Mouse (Mus musculus): ENCODE measurements at regions not wholly inside any gene's neighbourhood (a gene's known extent, or its start where the extent isn't known, plus 50 kb on each side); places are given as distances from the start of the nearest gene placed in this dataset.

GRCm38 (mm10) chr12:8844748-8845147, 73.6 kb downstream of the Sdc1 start:
- Histone ChIP-seq H3K4me3 (replicated peaks; ENCODE audit: low read length) (no peak overlapping the region), H3K27ac (no peak overlapping the region), H3K9ac (no peak overlapping the region), H3K27me3 (ENCODE audit: control insufficient read depth, insufficient read depth, low read length) (no peaks in the 10 kb centered on the region), H3K4me2 (replicated peaks) (no peak overlapping the region), H3K9me3 (ENCODE audit: control insufficient read depth, low read length) (no peaks in the 10 kb centered on the region), H3K4me1 (replicated peaks; ENCODE audit: control insufficient read depth, insufficient read depth, low read length) (no peaks in the 10 kb centered on the region), H3K36me3 (replicated peaks; ENCODE audit: control insufficient read depth, insufficient read depth) (no peaks in the 10 kb centered on the region)
- no peak for ATAC-seq (ENCODE audit: low FRiP score)
- DNase-seq (ENCODE audit: low spot score): no peak
- WGBS: 87% methylated on average over 5 of the region's 5 CpGs

- DNase-seq (ENCODE audit: low spot score) (no peak), ATAC-seq (ENCODE audit: low FRiP score) (no peak)
- Histone ChIP-seq H3K27ac (no peak overlapping the region), H3K9me3 (ENCODE audit: control insufficient read depth, low read length) (no peaks in the 10 kb centered on the region), H3K27me3 (ENCODE audit: control insufficient read depth, insufficient read depth, low read length) (no peaks in the 10 kb centered on the region), H3K4me3 (replicated peaks; ENCODE audit: low read length) (no peak overlapping the region), H3K36me3 (replicated peaks; ENCODE audit: control insufficient read depth, insufficient read depth) (no peaks in the 10 kb centered on the region), H3K9ac (no peak overlapping the region), H3K4me2 (replicated peaks) (no peak overlapping the region), H3K4me1 (replicated peaks; ENCODE audit: control insufficient read depth, insufficient read depth, low read length) (no peaks in the 10 kb centered on the region)
- 85% methylated on average over 8 of the region's 8 CpGs for WGBS
These were observed 74.3 kb downstream of the Sdc1 start for GRCm38 (mm10) chr12:8845443-8845842.

GRCm38 (mm10) chr12:8846425-8847226, 74.8 kb upstream of the Laptm4a start:
- Histone ChIP-seq H3K4me3 (replicated peaks; ENCODE audit: low read length) (no peak overlapping the region), H3K9me3 (ENCODE audit: control insufficient read depth, low read length) (no peaks in the 10 kb centered on the region), H3K36me3 (replicated peaks; ENCODE audit: control insufficient read depth, insufficient read depth) (no peaks in the 10 kb centered on the region), H3K27me3 (ENCODE audit: control insufficient read depth, insufficient read depth, low read length) (no peaks in the 10 kb centered on the region), H3K9ac (no peak overlapping the region), H3K4me2 (replicated peaks) (no peak overlapping the region), H3K27ac (no peak overlapping the region), H3K4me1 (replicated peaks; ENCODE audit: control insufficient read depth, insufficient read depth, low read length) (no peaks in the 10 kb centered on the region)
- no peak for DNase-seq (ENCODE audit: low spot score)
- 52% methylated on average over 16 of the region's 16 CpGs for WGBS
- ATAC-seq (ENCODE audit: low FRiP score): no peak

- no peak overlapping the region for H3K9ac ChIP-seq
- H3K4me3 ChIP-seq (replicated peaks; ENCODE audit: low read length): no peak overlapping the region
- DNase-seq (ENCODE audit: low spot score): no peak
- H3K27ac ChIP-seq: no peak overlapping the region
- H3K4me2 ChIP-seq (replicated peaks): no peak overlapping the region
- no peak for ATAC-seq (ENCODE audit: low FRiP score)
- H3K9me3 ChIP-seq (ENCODE audit: control insufficient read depth, low read length): no peaks in the 10 kb centered on the region
- no peaks in the 10 kb centered on the region for H3K4me1 ChIP-seq (replicated peaks; ENCODE audit: control insufficient read depth, insufficient read depth, low read length)
- H3K36me3 ChIP-seq (replicated peaks; ENCODE audit: control insufficient read depth, insufficient read depth): no peaks in the 10 kb centered on the region
- 79% methylated on average over 10 of the region's 10 CpGs for whole genome bisulfite sequencing
- H3K27me3 ChIP-seq (ENCODE audit: control insufficient read depth, insufficient read depth, low read length): no peaks in the 10 kb centered on the region
These were observed 74.1 kb upstream of the Laptm4a start for GRCm38 (mm10) chr12:8847227-8847857.

- H3K4me2 ChIP-seq (replicated peaks): no peak overlapping the region
- H3K9ac ChIP-seq: no peak overlapping the region
- H3K4me3 ChIP-seq (replicated peaks; ENCODE audit: low read length): no peak overlapping the region
- no peak overlapping the region for H3K27ac ChIP-seq
- ATAC-seq (ENCODE audit: low FRiP score) (no peak), DNase-seq (ENCODE audit: low spot score) (no peak)
- H3K36me3 ChIP-seq (replicated peaks; ENCODE audit: control insufficient read depth, insufficient read depth): no peaks in the 10 kb centered on the region
- no peaks in the 10 kb centered on the region for H3K4me1 ChIP-seq (replicated peaks; ENCODE audit: control insufficient read depth, insufficient read depth, low read length)
- no peaks in the 10 kb centered on the region for H3K27me3 ChIP-seq (ENCODE audit: control insufficient read depth, insufficient read depth, low read length)
- no peaks in the 10 kb centered on the region for H3K9me3 ChIP-seq (ENCODE audit: control insufficient read depth, low read length)
- 92% methylated on average over 8 of the region's 8 CpGs for whole genome bisulfite sequencing
These were observed 73.5 kb upstream of the Laptm4a start for GRCm38 (mm10) chr12:8847858-8848383.

GRCm38 (mm10) chr12:8853858-8854257, 67.6 kb upstream of the Laptm4a start:
- H3K4me2 ChIP-seq (replicated peaks): no peak overlapping the region
- ATAC-seq (ENCODE audit: low FRiP score) (no peak), DNase-seq (ENCODE audit: low spot score) (no peak)
- WGBS: 88% methylated on average over 4 of the region's 4 CpGs
- no peaks in the 10 kb centered on the region for H3K27me3 ChIP-seq (ENCODE audit: control insufficient read depth, insufficient read depth, low read length)
- H3K36me3 ChIP-seq (replicated peaks; ENCODE audit: control insufficient read depth, insufficient read depth): no peaks in the 10 kb centered on the region
- no peaks in the 10 kb centered on the region for H3K4me1 ChIP-seq (replicated peaks; ENCODE audit: control insufficient read depth, insufficient read depth, low read length)
- H3K9me3 ChIP-seq (ENCODE audit: control insufficient read depth, low read length): no peaks in the 10 kb centered on the region
- H3K27ac ChIP-seq: no peak overlapping the region
- H3K9ac ChIP-seq: no peak overlapping the region
- no peak overlapping the region for H3K4me3 ChIP-seq (replicated peaks; ENCODE audit: low read length)

GRCm38 (mm10) chr12:8854401-8854800, 67.1 kb upstream of the Laptm4a start:
- H3K4me1 ChIP-seq (replicated peaks; ENCODE audit: control insufficient read depth, insufficient read depth, low read length): no peaks in the 10 kb centered on the region
- WGBS: 78% methylated on average over 4 of the region's 4 CpGs
- DNase-seq (ENCODE audit: low spot score): no peak

GRCm38 (mm10) chr12:8855119-8855518, 66.3 kb upstream of the Laptm4a start:
- ATAC-seq (ENCODE audit: low FRiP score): no peak
- Histone ChIP-seq H3K9ac (no peak overlapping the region), H3K36me3 (replicated peaks; ENCODE audit: control insufficient read depth, insufficient read depth) (no peaks in the 10 kb centered on the region), H3K27me3 (ENCODE audit: control insufficient read depth, insufficient read depth, low read length) (no peaks in the 10 kb centered on the region), H3K9me3 (ENCODE audit: control insufficient read depth, low read length) (no peaks in the 10 kb centered on the region), H3K4me3 (replicated peaks; ENCODE audit: low read length) (no peak overlapping the region), H3K4me2 (replicated peaks) (no peak overlapping the region), H3K27ac (no peak overlapping the region), H3K4me1 (replicated peaks; ENCODE audit: control insufficient read depth, insufficient read depth, low read length) (no peaks in the 10 kb centered on the region)
- 74% methylated on average over 5 of the region's 5 CpGs for WGBS
- no peak for DNase-seq (ENCODE audit: low spot score)

More at GRCm38 (mm10) chr12:8854401-8854800, 67.1 kb upstream of the Laptm4a start:
- no peaks in the 10 kb centered on the region for H3K36me3 ChIP-seq (replicated peaks; ENCODE audit: control insufficient read depth, insufficient read depth)
- H3K4me3 ChIP-seq (replicated peaks; ENCODE audit: low read length): no peak overlapping the region
- H3K9ac ChIP-seq: no peak overlapping the region
- H3K27me3 ChIP-seq (ENCODE audit: control insufficient read depth, insufficient read depth, low read length): no peaks in the 10 kb centered on the region
- H3K4me2 ChIP-seq (replicated peaks): no peak overlapping the region
- no peak overlapping the region for H3K27ac ChIP-seq
- no peak for ATAC-seq (ENCODE audit: low FRiP score)
- H3K9me3 ChIP-seq (ENCODE audit: control insufficient read depth, low read length): no peaks in the 10 kb centered on the region

- Histone ChIP-seq H3K4me1 (replicated peaks; ENCODE audit: control insufficient read depth, insufficient read depth, low read length) (no peaks in the 10 kb centered on the region), H3K27ac (no peak overlapping the region), H3K9me3 (ENCODE audit: control insufficient read depth, low read length) (no peaks in the 10 kb centered on the region), H3K9ac (no peak overlapping the region), H3K27me3 (ENCODE audit: control insufficient read depth, insufficient read depth, low read length) (no peaks in the 10 kb centered on the region), H3K4me2 (replicated peaks) (no peak overlapping the region), H3K36me3 (replicated peaks; ENCODE audit: control insufficient read depth, insufficient read depth) (no peaks in the 10 kb centered on the region), H3K4me3 (replicated peaks; ENCODE audit: low read length) (no peak overlapping the region)
- DNase-seq (ENCODE audit: low spot score) (no peak), ATAC-seq (ENCODE audit: low FRiP score) (no peak)
- WGBS: 52% methylated on average over 1 of the region's 1 CpGs
These were observed 65.4 kb upstream of the Laptm4a start for GRCm38 (mm10) chr12:8856051-8856543.
